ENCODE assay signal across 13 mouse cellular contexts in the genomic region with DNA sequence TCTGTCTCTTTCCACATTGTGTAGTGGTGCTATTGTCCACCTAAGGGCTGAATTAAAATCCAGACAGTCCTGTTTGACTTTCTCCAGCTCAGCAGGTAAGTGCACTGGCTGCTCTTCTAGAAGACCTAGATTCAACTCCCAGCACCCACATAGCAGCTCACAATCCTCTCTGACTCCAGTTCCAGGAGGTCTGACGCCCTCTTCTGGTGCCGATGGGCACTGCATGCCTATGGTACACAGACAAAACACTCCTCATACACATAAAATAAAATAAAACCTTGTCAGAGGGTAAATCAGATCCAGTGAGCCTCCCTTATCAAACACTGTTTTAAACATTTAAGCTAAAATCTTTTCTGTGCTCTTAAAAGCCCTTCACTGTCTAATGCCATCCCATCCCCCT. TPM values are rescaled to one million over a fixed set of nuclear protein-coding genes. Genes with fewer than 3 reads are reported as not detected.
DNase-seq lines count a peak whose midpoint lies in the region; ATAC-seq and TF ChIP-seq lines count a peak whose summit lies in the region.
"Had no signal": no experiment of that assay in that cellular context is flagged by ENCODE, and none has a peak within 500 bp of the region (broad histone marks: within the 10 kb centered on the region; RNA-seq: fewer than 3 reads in every experiment).

No protein-coding gene starts in this region.

- no peaks in the 10 kb centered on the region for H3K36me3 ChIP-seq in embryonic facial prominence, embryonic 13.5 days
- H3K36me3 ChIP-seq in embryonic facial prominence, embryonic 10.5 days (replicated peaks), result no peaks in the 10 kb centered on the region
- H3K36me3 ChIP-seq in kidney, embryonic 15.5 days, result no peaks in the 10 kb centered on the region
- no peaks in the 10 kb centered on the region for H3K36me3 ChIP-seq in lung, postnatal 0 days (ENCODE audit: insufficient read depth, low read length)
- no peaks in the 10 kb centered on the region for H3K36me3 ChIP-seq in limb, embryonic 15.5 days

- peaks cover 16% of the 10 kb centered on the region for H3K4me1 ChIP-seq in embryonic facial prominence, embryonic 13.5 days
- peaks cover 8% of the 10 kb centered on the region; the same call in 1 of the 2 replicates for H3K4me1 ChIP-seq in embryonic facial prominence, embryonic 10.5 days
- H3K4me1 ChIP-seq in kidney, embryonic 15.5 days, result peaks cover 16% of the 10 kb centered on the region
- peaks cover 5% of the 10 kb centered on the region; the same call in 1 of the 2 replicates for H3K4me1 ChIP-seq in lung, postnatal 0 days (ENCODE audit: insufficient read depth, low read depth, low read length)
- H3K4me1 ChIP-seq in limb, embryonic 15.5 days, result peaks cover 35% of the 10 kb centered on the region

- WGBS in embryonic facial prominence, embryonic 13.5 days, result 63% methylated on average over 2 of the region's 2 CpGs
- 65% methylated on average over 2 of the region's 2 CpGs for WGBS in embryonic facial prominence, embryonic 10.5 days
- WGBS in kidney, embryonic 15.5 days, result 67% methylated on average over 2 of the region's 2 CpGs
- 60% methylated on average over 2 of the region's 2 CpGs for WGBS in lung, postnatal 0 days
- 69% methylated on average over 2 of the region's 2 CpGs for WGBS in limb, embryonic 15.5 days

- no peak overlapping the region for H3K9ac ChIP-seq in embryonic facial prominence, embryonic 13.5 days
- no peak overlapping the region for H3K9ac ChIP-seq in kidney, embryonic 15.5 days
- H3K9ac ChIP-seq in lung, postnatal 0 days (replicated peaks; ENCODE audit: low read depth), result no peak overlapping the region
- no peak overlapping the region for H3K9ac ChIP-seq in limb, embryonic 15.5 days

- DNase-seq in embryonic facial prominence, embryonic 10.5 days (ENCODE audit: low spot score), result no peak
- no peak for DNase-seq in kidney, postnatal 25 days
- DNase-seq in lung, postnatal 0 days (ENCODE audit: low spot score), result no peak
- DNase-seq in lung, adult 18-20 months, result no peak
- DNase-seq in left cerebral cortex, adult 9 months (ENCODE audit: low spot score in 2 of 2), result no peak
- DNase-seq: cerebellum, postnatal 25 days; heart, postnatal 10 days; kidney, adult 11 months; spleen, adult 18-20 months had no signal

- H3K4me3 ChIP-seq in embryonic facial prominence, embryonic 13.5 days, result no peak overlapping the region
- H3K4me3 ChIP-seq in embryonic facial prominence, embryonic 10.5 days, result no peak overlapping the region
- H3K4me3 ChIP-seq in kidney, embryonic 15.5 days (replicated peaks), result no peak overlapping the region
- no peak overlapping the region for H3K4me3 ChIP-seq in lung, postnatal 0 days (ENCODE audit: low read depth, low read length)
- H3K4me3 ChIP-seq in limb, embryonic 15.5 days, result no peak overlapping the region
- H3K4me3 ChIP-seq: myocyte had no signal

- ATAC-seq in embryonic facial prominence, embryonic 13.5 days (ENCODE audit: insufficient number of reproducible peaks, insufficient read depth, low FRiP score, low TSS enrichment, low read depth), result no peak
- ATAC-seq in kidney, embryonic 15.5 days (replicated peaks; ENCODE audit: low FRiP score), result no peak
- no peak for ATAC-seq in lung, postnatal 0 days
- no peak for ATAC-seq in limb, embryonic 15.5 days (ENCODE audit: insufficient number of reproducible peaks, low FRiP score, low TSS enrichment, low read depth)

- no peaks in the 10 kb centered on the region for H3K9me3 ChIP-seq in embryonic facial prominence, embryonic 13.5 days
- no peaks in the 10 kb centered on the region for H3K9me3 ChIP-seq in embryonic facial prominence, embryonic 10.5 days
- no peaks in the 10 kb centered on the region for H3K9me3 ChIP-seq in kidney, embryonic 15.5 days (replicated peaks)
- H3K9me3 ChIP-seq in lung, postnatal 0 days (ENCODE audit: low read length), result no peaks in the 10 kb centered on the region
- H3K9me3 ChIP-seq in limb, embryonic 15.5 days, result no peaks in the 10 kb centered on the region

- peak overlapping the region; percentile 63; the same call in 1 of the 2 replicates for H3K27ac ChIP-seq in embryonic facial prominence, embryonic 13.5 days
- no peak overlapping the region for H3K27ac ChIP-seq in embryonic facial prominence, embryonic 10.5 days (replicated peaks)
- peak overlapping the region; percentile 64; the same call in 1 of the 2 replicates for H3K27ac ChIP-seq in kidney, embryonic 15.5 days
- no peak overlapping the region for H3K27ac ChIP-seq in lung, postnatal 0 days (ENCODE audit: low read length)
- H3K27ac ChIP-seq in limb, embryonic 15.5 days, result peak overlapping the region; percentile 82

- no peak overlapping the region for H3K4me2 ChIP-seq in embryonic facial prominence, embryonic 13.5 days
- no peak overlapping the region for H3K4me2 ChIP-seq in kidney, embryonic 15.5 days
- H3K4me2 ChIP-seq in lung, postnatal 0 days (replicated peaks; ENCODE audit: low read depth, low read length), result no peak overlapping the region
- H3K4me2 ChIP-seq in limb, embryonic 15.5 days, result peak overlapping the region; percentile 39; the same call in 1 of the 2 replicates

- no peak for TF ChIP-seq EP300 in lung, postnatal 0 days (IDR thresholded peaks at IDR 0.05)

- peak; percentile 54 for TF ChIP-seq CTCF in lung, postnatal 0 days (IDR thresholded peaks at IDR 0.05)

- no peaks in the 10 kb centered on the region for H3K27me3 ChIP-seq in embryonic facial prominence, embryonic 13.5 days
- H3K27me3 ChIP-seq in embryonic facial prominence, embryonic 10.5 days (replicated peaks; ENCODE audit: low read depth, poor library complexity, severe bottlenecking), result 0 out of 2 replicates have a peak, but pooled peaks cover 8% of the 10 kb centered on the region
- no peaks in the 10 kb centered on the region; the same call in 1 of the 2 replicates for H3K27me3 ChIP-seq in kidney, embryonic 15.5 days
- no peaks in the 10 kb centered on the region for H3K27me3 ChIP-seq in lung, postnatal 0 days (replicated peaks; ENCODE audit: insufficient read depth, low read length)
- no peaks in the 10 kb centered on the region for H3K27me3 ChIP-seq in limb, embryonic 15.5 days

RNA-seq across cellular contexts. Expression of a gene that starts 0.6 kb away (rescaled TPM):
- 9.6 and 10.1 TPM in 2 replicates for polyA plus RNA-seq in embryonic facial prominence, embryonic 13.5 days (2015; fragmentation: Nextera tagmentation; extraction: Ambion mirVana)
- 2.0 and 2.2 TPM in 2 replicates for polyA plus RNA-seq in embryonic facial prominence, embryonic 10.5 days (2016; fragmentation: Nextera tagmentation; extraction: Ambion mirVana)
- polyA plus RNA-seq in kidney, embryonic 15.5 days (2015; fragmentation: Nextera tagmentation; extraction: Ambion mirVana), result 11.6 and 12.4 TPM in 2 replicates
- 9.7 and 10.0 TPM in 2 replicates for polyA plus RNA-seq in lung, postnatal 0 days (2015; fragmentation: Nextera tagmentation; extraction: Ambion mirVana)
- 147 and 186 TPM in 2 replicates for polyA plus RNA-seq in limb, embryonic 15.5 days (2015; fragmentation: Nextera tagmentation; extraction: Ambion mirVana)

RNA-seq across cellular contexts. Expression of a gene that starts 42.4 kb away (rescaled TPM):
- polyA plus RNA-seq in embryonic facial prominence, embryonic 13.5 days (2015; fragmentation: Nextera tagmentation; extraction: Ambion mirVana), result 21.2 and 24.2 TPM in 2 replicates
- polyA plus RNA-seq in embryonic facial prominence, embryonic 10.5 days (2016; fragmentation: Nextera tagmentation; extraction: Ambion mirVana), result 32.5 and 40.4 TPM in 2 replicates
- 31.1 and 32.2 TPM in 2 replicates for polyA plus RNA-seq in kidney, embryonic 15.5 days (2015; fragmentation: Nextera tagmentation; extraction: Ambion mirVana)
- polyA plus RNA-seq in lung, postnatal 0 days (2015; fragmentation: Nextera tagmentation; extraction: Ambion mirVana), result 177 and 184 TPM in 2 replicates
- polyA plus RNA-seq in limb, embryonic 15.5 days (2015; fragmentation: Nextera tagmentation; extraction: Ambion mirVana), result 30.9 and 35.1 TPM in 2 replicates

Comparison
In these comparisons a context has a peak if more than half of its experiments do, and no peak if none do; other contexts are left out.
1. H3K27ac ChIP-seq: peak in embryonic facial prominence, embryonic 13.5 days (single experiment), kidney, embryonic 15.5 days (single experiment) and limb, embryonic 15.5 days (single experiment); none in embryonic facial prominence, embryonic 10.5 days (single experiment) and lung, postnatal 0 days (single experiment).
2. RNA of a gene that starts 0.6 kb away (polyA plus RNA-seq): 147 to 186 TPM in limb, embryonic 15.5 days; 11.6 to 12.4 TPM in kidney, embryonic 15.5 days, 9.7 to 10.0 TPM in lung, postnatal 0 days, 9.6 to 10.1 TPM in embryonic facial prominence, embryonic 13.5 days and 2.0 to 2.2 TPM in embryonic facial prominence, embryonic 10.5 days; every median in the first group is over 10 times any median in the second.